Mouse (Mus musculus) gonadal fat pad, adult 2 months (tissue): ENCODE measurements around the gene Exoc3. TPM values are rescaled to one million over a fixed set of nuclear protein-coding genes. Genes with fewer than 3 reads are reported as not detected.

Experiments used
- DNase-seq: peaks from one replicate; pipeline ENCODE4 v3.0.0-alpha.2; 2012; ENCODE audit warnings: low read depth
- polyA plus RNA-seq: library from polyadenylated mRNA; depleted of rRNA; stranded (reverse); fragments of >200 nt; gene quantifications from 2 replicates; pipeline ENCODE4 v1.2.3, GENCODE M21; 2012; rRNA removed

Exoc3 gene
- polyA plus RNA-seq, 1 experiment: 35.1 TPM

DNA sequence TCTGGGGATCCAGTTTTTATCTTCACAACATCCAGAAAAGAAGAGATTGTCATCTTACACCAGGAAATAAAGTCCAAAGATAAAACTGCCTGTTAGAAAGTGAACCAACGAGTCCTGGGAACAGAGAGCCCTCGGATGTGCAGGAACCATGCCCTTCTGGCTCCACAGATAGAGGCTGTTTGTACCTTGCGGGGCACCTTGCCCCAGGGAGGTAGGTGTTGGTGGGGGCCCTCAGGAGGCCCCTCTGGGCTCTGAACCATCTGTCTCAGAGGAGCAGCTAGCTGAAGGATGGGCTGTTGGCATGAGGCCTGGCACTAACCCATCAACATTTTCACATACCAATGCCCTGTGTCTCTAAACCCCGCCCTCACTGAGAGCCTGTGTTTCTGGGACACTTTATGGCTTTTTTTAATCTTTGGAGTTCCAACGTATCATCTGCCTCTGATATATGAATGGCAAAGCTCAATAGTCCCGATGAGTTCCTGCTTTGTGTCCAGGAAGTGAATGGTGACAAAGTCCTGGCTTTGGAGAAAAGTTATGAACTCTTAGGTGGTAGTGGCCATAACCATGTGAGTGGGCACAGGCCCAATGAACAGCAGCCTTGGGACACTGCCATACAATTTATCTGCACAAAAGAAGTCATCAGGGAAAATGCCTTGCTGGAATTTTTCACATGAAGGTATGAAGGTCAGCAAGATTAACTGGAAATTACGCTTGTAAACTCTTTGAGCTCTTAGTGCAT is 69.5 kb downstream of the Exoc3 start:
- DNase-seq: no peak

DNA sequence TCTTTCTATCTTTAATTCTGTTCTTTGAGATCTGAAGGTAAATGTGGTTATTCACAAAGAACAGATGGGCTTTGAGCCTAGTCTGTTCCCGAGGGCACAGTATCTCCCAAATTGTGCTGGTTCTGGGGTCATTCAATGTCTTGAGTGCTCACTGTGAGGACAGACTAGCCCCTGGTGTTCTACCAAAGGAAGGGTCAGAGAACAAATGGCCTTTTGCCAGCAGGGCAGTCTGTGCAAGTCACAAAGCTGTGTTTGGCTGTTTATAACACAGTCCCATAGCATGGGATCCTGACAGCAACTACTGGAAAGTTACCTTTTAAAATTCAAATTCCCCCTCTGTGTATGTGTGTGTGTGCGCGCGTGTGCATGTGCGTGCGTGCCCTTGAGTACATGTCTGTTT is 78.6 kb downstream of the Exoc3 start:
- DNase-seq: no peak

DNA sequence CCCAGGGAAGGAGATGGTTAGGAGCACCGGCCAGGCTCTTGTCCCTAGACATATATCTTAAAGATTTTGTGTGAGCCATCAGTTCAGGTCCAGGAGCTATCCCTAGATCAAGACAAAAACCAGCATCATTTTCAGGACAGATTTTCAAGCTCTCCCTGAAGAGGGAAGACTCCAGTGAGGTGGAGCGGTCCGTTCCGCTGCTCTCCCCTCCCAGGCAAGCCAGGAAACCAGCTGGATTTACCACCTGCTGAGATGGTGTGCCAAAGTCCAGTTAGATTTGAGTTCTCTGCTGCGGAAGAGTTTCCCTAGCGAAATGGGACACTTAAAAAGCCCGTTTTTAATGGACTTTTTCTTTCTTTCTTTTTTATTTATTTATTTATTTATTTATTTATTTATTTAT is 81.0 kb downstream of the Exoc3 start:
- no peak for DNase-seq

DNA sequence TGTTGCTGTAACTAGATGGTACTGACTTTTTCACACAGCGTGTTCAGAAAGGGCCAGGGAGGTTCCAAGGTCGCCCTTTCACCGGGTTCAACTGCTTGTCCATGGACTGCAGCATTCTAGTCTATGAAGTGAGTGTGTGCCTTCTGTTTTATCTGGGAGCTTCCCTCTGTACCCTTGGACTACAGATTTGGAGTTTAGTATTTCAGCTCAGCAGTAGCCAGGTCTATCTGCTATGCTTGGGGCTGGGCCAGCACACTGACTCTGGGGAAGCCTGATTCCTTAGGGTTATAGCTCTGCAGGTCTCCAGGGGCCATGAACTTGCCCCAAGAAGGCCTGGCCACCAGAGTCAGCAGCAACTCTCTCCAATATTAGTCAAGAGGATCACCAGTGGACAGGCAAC is 85.9 kb downstream of the Exoc3 start:
- DNase-seq: no peak

DNA sequence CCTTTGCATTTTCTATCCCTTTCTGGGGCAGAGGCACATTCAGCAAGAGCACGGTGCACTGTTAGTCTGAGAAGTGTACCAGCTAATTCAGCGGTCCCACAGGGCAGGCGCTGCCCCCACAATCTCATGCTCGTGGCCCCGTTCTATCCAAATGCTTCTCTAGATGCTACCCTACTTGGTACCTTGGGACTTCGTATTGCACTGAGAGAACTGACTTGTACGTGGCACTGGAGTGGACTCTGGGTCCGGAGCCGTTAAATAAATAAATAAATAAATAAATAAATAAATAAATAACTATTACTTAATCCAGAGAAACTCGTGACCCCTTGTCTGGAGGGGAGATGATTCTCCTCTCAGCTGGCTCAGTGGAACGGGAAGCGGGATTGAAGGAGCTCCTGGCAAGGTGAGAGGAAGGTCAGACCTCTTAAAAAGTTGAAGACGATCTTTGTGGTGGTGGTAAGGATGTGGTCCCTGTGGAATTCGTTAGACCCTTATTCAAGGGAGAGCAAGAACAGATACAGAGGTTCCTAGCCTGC is 86.7 kb downstream of the Exoc3 start:
- no peak for DNase-seq

DNA sequence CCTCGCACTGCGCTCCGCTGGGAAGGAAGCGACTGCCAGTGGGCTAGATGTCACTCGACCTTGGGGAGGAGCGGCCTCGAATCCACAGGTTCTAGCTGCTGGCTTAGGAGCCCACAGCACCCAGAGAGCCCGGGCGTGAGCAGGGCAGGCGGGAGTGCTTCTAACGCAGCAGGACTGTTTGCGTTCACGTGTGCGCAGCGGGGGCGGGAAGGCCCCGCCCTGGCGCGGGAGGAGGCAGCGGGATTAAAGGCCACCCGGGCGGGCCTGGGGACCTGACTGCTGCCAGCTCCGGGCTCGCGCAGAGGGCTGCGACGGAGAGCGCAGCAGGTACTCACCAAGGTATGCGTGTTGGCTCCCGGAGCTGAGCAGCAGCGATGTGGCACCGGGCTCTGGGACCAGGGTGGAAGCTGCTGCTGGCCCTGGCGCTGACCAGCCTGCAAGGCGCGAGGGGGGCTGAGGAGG is 87.4 kb downstream of the Exoc3 start, which contains the start of gene Slc9a3:
Gene Slc9a3 (plus strand): TSS at position 317 of the 462 bp plus-strand sequence.
- no peak for DNase-seq

Other genes starting within 250 kb of the Exoc3 start
- gene Zdhhc11, start 244.9 kb downstream of the Exoc3 start, polyA plus RNA-seq: 0.08 and 0.24 TPM in 2 replicates
- 11.8 and 14.3 TPM in 2 replicates for gene Tppp, start 199.3 kb downstream of the Exoc3 start, polyA plus RNA-seq
- 2.1 and 2.4 TPM in 2 replicates for gene Cep72, start 146.4 kb downstream of the Exoc3 start, polyA plus RNA-seq
- gene Slc9a3, start 87.3 kb downstream of the Exoc3 start, polyA plus RNA-seq: 3.1 and 7.0 TPM in 2 replicates
- 0.18 and 0.94 TPM in 2 replicates for gene Ahrr, start 83.6 kb upstream of the Exoc3 start, polyA plus RNA-seq
- 116 and 122 TPM in 2 replicates for gene Pdcd6, start 108.8 kb upstream of the Exoc3 start, polyA plus RNA-seq
- gene Sdha, start 141.5 kb upstream of the Exoc3 start, polyA plus RNA-seq: 190 and 207 TPM in 2 replicates
- gene Ccdc127, start 141.6 kb upstream of the Exoc3 start, polyA plus RNA-seq: 4.3 and 4.6 TPM in 2 replicates
- 1.2 and 2.1 TPM in 2 replicates for gene Lrrc14b, start 155.3 kb upstream of the Exoc3 start, polyA plus RNA-seq
- gene Zfp72, start 182.1 kb upstream of the Exoc3 start, polyA plus RNA-seq: 0.42 TPM in 2 replicates
- gene Ftl1-ps1, start 191.0 kb upstream of the Exoc3 start, polyA plus RNA-seq: 56.2 and 117 TPM in 2 replicates